10 mouse cellular contexts compared by ENCODE assay signal in the genomic region with DNA sequence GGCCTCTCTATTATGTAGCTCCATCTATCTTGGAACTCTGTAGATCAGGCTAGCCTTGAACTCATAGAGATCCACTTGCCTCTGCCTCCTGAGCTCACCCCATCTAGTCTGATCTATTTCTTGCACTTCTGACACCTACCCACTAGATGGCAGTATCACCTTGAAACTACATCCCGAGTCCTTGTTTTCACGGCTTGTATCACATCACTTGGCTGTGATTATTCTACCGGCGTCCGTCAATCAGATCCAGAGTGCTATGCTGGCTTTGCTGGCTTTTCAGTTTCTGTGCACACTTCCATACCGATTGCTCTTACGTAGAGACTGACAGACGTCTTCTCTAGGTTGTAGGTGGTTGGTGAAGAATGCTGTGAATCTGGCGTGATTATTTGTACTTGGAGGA. TPM values are rescaled to one million over a fixed set of nuclear protein-coding genes. Genes with fewer than 3 reads are reported as not detected.
DNase-seq lines count a peak whose midpoint lies in the region; ATAC-seq and TF ChIP-seq lines count a peak whose summit lies in the region.
"Had no signal": no experiment of that assay in that cellular context is flagged by ENCODE, and none has a peak within 500 bp of the region (broad histone marks: within the 10 kb centered on the region; RNA-seq: fewer than 3 reads in every experiment).

No protein-coding gene starts in this region.

- in situ Hi-C loops in ES-E14 (cut with MboI; ENCODE audit: low sequenced_read_pairs in 2 of 2, unreplicated experiment in 2 of 2), result no loop called here

- no peak for TF ChIP-seq EP300 in liver, postnatal 0 days (IDR thresholded peaks at IDR 0.05; ENCODE audit: low read depth)

- H3K4me2 ChIP-seq in hindbrain, embryonic 12.5 days (replicated peaks), result no peak overlapping the region
- H3K4me2 ChIP-seq in liver, postnatal 0 days (ENCODE audit: low read depth, low read length), result no peak overlapping the region
- H3K4me2 ChIP-seq: embryonic facial prominence, embryonic 12.5 days had no signal

- WGBS in hindbrain, embryonic 10.5 days, result 82% methylated on average over 9 of the region's 9 CpGs
- WGBS in hindbrain, embryonic 12.5 days, result 83% methylated on average over 9 of the region's 9 CpGs
- WGBS in liver, postnatal 0 days (ENCODE audit: insufficient replicate concordance), result 54% methylated on average over 9 of the region's 9 CpGs

- ATAC-seq in hindbrain, embryonic 12.5 days (ENCODE audit: low FRiP score), result no peak
- peak; percentile 47 for ATAC-seq in liver, postnatal 0 days

- H3K4me1 ChIP-seq in hindbrain, embryonic 10.5 days (replicated peaks), result peaks cover 15% of the 10 kb centered on the region; the same call in 1 of the 2 replicates
- no peaks in the 10 kb centered on the region for H3K4me1 ChIP-seq in hindbrain, embryonic 12.5 days
- peaks cover 2 to 11% of the 10 kb centered on the region in 2 experiments; a peak in 3 of 4 replicates for H3K4me1 ChIP-seq in ES-E14 (ENCODE audit: control insufficient read depth in 2 of 2, insufficient read depth in 2 of 2, low read length in 2 of 2, poor library complexity in 1 of 2)
- H3K4me1 ChIP-seq in liver, postnatal 0 days (ENCODE audit: insufficient read depth), result peaks cover 27% of the 10 kb centered on the region
- H3K4me1 ChIP-seq: embryonic facial prominence, embryonic 12.5 days had no signal

- H3K36me3 ChIP-seq in hindbrain, embryonic 10.5 days, result peaks cover 28% of the 10 kb centered on the region
- no peaks in the 10 kb centered on the region for H3K36me3 ChIP-seq in hindbrain, embryonic 12.5 days
- peaks cover 29% of the 10 kb centered on the region for H3K36me3 ChIP-seq in ES-E14 (ENCODE audit: control insufficient read depth, insufficient read depth, low read length, poor library complexity, severe bottlenecking)
- H3K36me3 ChIP-seq in liver, postnatal 0 days (replicated peaks; ENCODE audit: insufficient read depth, low read length), result peaks cover 8% of the 10 kb centered on the region

- DNase-seq in hindbrain, embryonic 10.5 days (ENCODE audit: low spot score), result peak; percentile 12
- DNase-seq in 416B (ENCODE audit: low read depth) (peak; percentile 72), ES-E14 (ENCODE audit: low read depth, low spot score) (peak; percentile 71)
- peak; percentile 67 for DNase-seq in embryo, embryonic 11 days
- peak; percentile 37 for DNase-seq in liver, postnatal 0 days
- peak; percentile 62 for DNase-seq in thymus, postnatal 0 days (ENCODE audit: low spot score)
- no peak for DNase-seq in right cerebral cortex, postnatal 4 days

- H3K27me3 ChIP-seq in hindbrain, embryonic 10.5 days (ENCODE audit: insufficient read depth, poor library complexity, severe bottlenecking), result no peaks in the 10 kb centered on the region
- no peaks in the 10 kb centered on the region for H3K27me3 ChIP-seq in hindbrain, embryonic 12.5 days
- H3K27me3 ChIP-seq in liver, postnatal 0 days (ENCODE audit: insufficient read depth, low read length), result no peaks in the 10 kb centered on the region
- H3K27me3 ChIP-seq: embryonic facial prominence, embryonic 12.5 days had no signal

- no peak overlapping the region for H3K9ac ChIP-seq in hindbrain, embryonic 12.5 days
- H3K9ac ChIP-seq in ES-E14 (ENCODE audit: insufficient read depth, low read depth, low read length, poor library complexity, severe bottlenecking), result no peak overlapping the region
- H3K9ac ChIP-seq in liver, postnatal 0 days (replicated peaks), result no peak overlapping the region
- H3K9ac ChIP-seq: embryonic facial prominence, embryonic 12.5 days had no signal

- H3K27ac ChIP-seq in hindbrain, embryonic 10.5 days, result no peak overlapping the region
- no peak overlapping the region for H3K27ac ChIP-seq in hindbrain, embryonic 12.5 days
- no peak overlapping the region for H3K27ac ChIP-seq in ES-E14 (ENCODE audit: insufficient read depth, low read depth, low read length, poor library complexity, severe bottlenecking)
- H3K27ac ChIP-seq in liver, postnatal 0 days (ENCODE audit: low read depth), result no peak overlapping the region
- H3K27ac ChIP-seq: embryonic facial prominence, embryonic 12.5 days had no signal

- peak; percentile 87 for TF ChIP-seq CTCF in liver, postnatal 0 days (IDR thresholded peaks at IDR 0.05; ENCODE audit: low read depth)

- H3K9me3 ChIP-seq in hindbrain, embryonic 10.5 days, result no peaks in the 10 kb centered on the region
- H3K9me3 ChIP-seq in hindbrain, embryonic 12.5 days (replicated peaks), result no peaks in the 10 kb centered on the region
- no peaks in the 10 kb centered on the region for H3K9me3 ChIP-seq in ES-E14 (ENCODE audit: control insufficient read depth, insufficient read depth, low read depth, low read length)
- H3K9me3 ChIP-seq in liver, postnatal 0 days (ENCODE audit: low read length), result no peaks in the 10 kb centered on the region
- H3K9me3 ChIP-seq: embryonic facial prominence, embryonic 12.5 days had no signal

- no peak overlapping the region for H3K4me3 ChIP-seq in hindbrain, embryonic 10.5 days
- H3K4me3 ChIP-seq in hindbrain, embryonic 12.5 days, result no peak overlapping the region
- H3K4me3 ChIP-seq in ES-E14 (ENCODE audit: insufficient read depth in 1 of 2, low read depth in 1 of 2, low read length in 2 of 2, poor library complexity in 1 of 2, severe bottlenecking in 1 of 2), result no peak overlapping the region
- no peak overlapping the region for H3K4me3 ChIP-seq in liver, postnatal 0 days (ENCODE audit: low read depth, low read length)
- H3K4me3 ChIP-seq: embryonic facial prominence, embryonic 12.5 days had no signal

TF ChIP-seq in ES-E14, 5 proteins besides CTCF, POLR2A, EP300 and RAD21:
- TF ChIP-seq CHD2 (IDR thresholded peaks at IDR 0.05; ENCODE audit: low read depth, low read length) (no peak), HCFC1 (IDR thresholded peaks at IDR 0.05; ENCODE audit: borderline replicate concordance, insufficient read depth, low read length) (no peak), ZC3H11A (IDR thresholded peaks at IDR 0.05; ENCODE audit: borderline replicate concordance, low read depth, low read length) (no peak), ZNF384 (IDR thresholded peaks at IDR 0.05; ENCODE audit: low read depth, low read length) (no peak), MAFK (IDR thresholded peaks at IDR 0.05; ENCODE audit: insufficient read depth, low read depth, low read length) (no peak)

RNA-seq across cellular contexts. Expression of a gene that starts 11.8 kb away (rescaled TPM):
- 62.5 and 85.6 TPM in 2 replicates for polyA plus RNA-seq in hindbrain, embryonic 10.5 days (2016; fragmentation: Nextera tagmentation; extraction: Ambion mirVana)
- 44.8 and 46.3 TPM in 2 replicates for polyA plus RNA-seq in hindbrain, embryonic 12.5 days (2016; fragmentation: Nextera tagmentation; extraction: Ambion mirVana)
- total RNA-seq in ES-E14 (2012; rRNA removed), result 182 and 198 TPM in 2 replicates
- polyA plus RNA-seq in liver, postnatal 0 days (2015; fragmentation: Nextera tagmentation; extraction: Ambion mirVana), result 62.6 and 63.0 TPM in 2 replicates
- 57.6 and 65.8 TPM in 2 replicates for polyA plus RNA-seq in thymus, postnatal 0 days (2015; fragmentation: Nextera tagmentation; extraction: Ambion mirVana)

RNA-seq across cellular contexts. Expression of a gene that starts 20.3 kb away (rescaled TPM):
- polyA plus RNA-seq in hindbrain, embryonic 10.5 days (2016; fragmentation: Nextera tagmentation; extraction: Ambion mirVana), result not detected in 2 replicates
- polyA plus RNA-seq in hindbrain, embryonic 12.5 days (2016; fragmentation: Nextera tagmentation; extraction: Ambion mirVana), result not detected in 2 replicates
- 1.8 and 2.0 TPM in 2 replicates for total RNA-seq in ES-E14 (2012; rRNA removed)
- 0.08 TPM in 1 of 2 replicates, not detected in the other for polyA plus RNA-seq in liver, postnatal 0 days (2015; fragmentation: Nextera tagmentation; extraction: Ambion mirVana)
- polyA plus RNA-seq in thymus, postnatal 0 days (2015; fragmentation: Nextera tagmentation; extraction: Ambion mirVana), result 0.06 TPM in 1 of 2 replicates, not detected in the other
- total RNA-seq: left cerebral cortex, postnatal 10 days had no signal
- polyA plus RNA-seq: embryonic facial prominence, embryonic 12.5 days had no signal

RNA-seq across cellular contexts. Expression of a gene that starts 57.8 kb away (rescaled TPM):
- polyA plus RNA-seq in hindbrain, embryonic 10.5 days (2016; fragmentation: Nextera tagmentation; extraction: Ambion mirVana), result 3.7 and 4.0 TPM in 2 replicates
- polyA plus RNA-seq in hindbrain, embryonic 12.5 days (2016; fragmentation: Nextera tagmentation; extraction: Ambion mirVana), result 5.7 and 6.8 TPM in 2 replicates
- 5.2 and 7.2 TPM in 2 replicates for total RNA-seq in ES-E14 (2012; rRNA removed)
- polyA plus RNA-seq in liver, postnatal 0 days (2015; fragmentation: Nextera tagmentation; extraction: Ambion mirVana), result 0.20 and 0.22 TPM in 2 replicates
- 0.21 and 0.38 TPM in 2 replicates for polyA plus RNA-seq in thymus, postnatal 0 days (2015; fragmentation: Nextera tagmentation; extraction: Ambion mirVana)
